Mouse (Mus musculus) kidney, postnatal 14 days (tissue): ENCODE results near the gene Strc.
A peak's percentile ranks its signal among the peaks of the same experiment; 100 is the strongest.
"Not testable (repeated sequence)": the region's sequence is repeated elsewhere in the genome, so short reads cannot be mapped to it uniquely, and the experiment has no call there.

ENCODE experiments used
- DNase-seq: peaks from one replicate; pipeline ENCODE4 v3.0.0; 2022; ENCODE audit warnings: mixed read lengths

Strc gene

DNA sequence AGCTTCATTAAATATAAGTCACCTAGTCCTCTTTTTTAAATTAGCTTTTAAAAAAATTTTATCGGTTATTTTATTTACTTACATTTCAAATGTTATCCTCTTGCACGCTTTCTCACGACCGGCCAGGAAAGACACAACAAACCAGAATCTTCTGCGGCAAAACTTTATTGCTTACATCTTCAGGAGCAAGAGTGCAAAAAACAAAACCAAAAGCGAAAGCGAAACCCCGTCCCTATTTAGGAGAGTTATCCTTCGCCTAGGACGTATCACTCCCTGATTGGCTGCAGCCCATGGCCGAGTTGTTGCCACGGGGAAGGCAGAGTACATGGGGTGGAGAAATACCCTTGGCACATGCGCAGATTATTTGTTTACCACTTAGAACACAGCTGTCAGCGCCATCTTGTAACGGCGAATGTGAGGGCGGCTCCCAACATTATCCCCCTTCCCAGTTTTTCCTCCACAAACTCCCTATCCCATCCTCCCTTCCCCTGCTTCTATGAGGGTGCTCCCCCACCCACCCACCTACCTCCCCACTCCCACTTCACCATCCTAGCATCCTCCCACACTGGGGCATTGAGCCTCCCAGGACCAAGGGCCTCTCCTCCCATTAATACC, at the start of gene Strc:
Strc (minus strand) TSS at position 208 of the 615 bp plus-strand sequence.
- DNase-seq = not testable (repeated sequence)

GRCm38 (mm10) chr2:121434854-121435253, 47.9 kb upstream of the Strc start:
- DNase-seq = no peak

GRCm38 (mm10) chr2:121425890-121426289, 38.9 kb upstream of the Strc start:
- no peak for DNase-seq

DNA sequence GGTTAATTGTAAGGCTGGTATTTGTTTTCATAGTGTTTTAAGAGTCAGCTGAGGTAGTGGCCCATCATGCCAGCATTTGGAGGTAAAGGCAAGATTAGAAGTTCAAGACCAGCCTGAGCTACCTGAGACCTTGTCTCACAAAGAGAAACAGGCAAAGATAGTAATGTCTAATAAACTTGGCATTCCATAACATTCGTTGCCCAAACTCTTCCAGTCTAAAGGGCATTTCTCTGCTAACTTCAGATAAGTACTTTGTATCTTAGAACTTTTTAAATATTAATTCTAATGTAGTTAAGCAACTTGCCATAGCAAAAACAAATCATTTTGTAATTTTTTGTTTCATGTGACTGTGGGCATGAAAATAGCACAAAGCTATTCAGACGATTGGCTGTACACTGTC, 36.2 kb upstream of the Strc start:
- DNase-seq = no peak

DNA sequence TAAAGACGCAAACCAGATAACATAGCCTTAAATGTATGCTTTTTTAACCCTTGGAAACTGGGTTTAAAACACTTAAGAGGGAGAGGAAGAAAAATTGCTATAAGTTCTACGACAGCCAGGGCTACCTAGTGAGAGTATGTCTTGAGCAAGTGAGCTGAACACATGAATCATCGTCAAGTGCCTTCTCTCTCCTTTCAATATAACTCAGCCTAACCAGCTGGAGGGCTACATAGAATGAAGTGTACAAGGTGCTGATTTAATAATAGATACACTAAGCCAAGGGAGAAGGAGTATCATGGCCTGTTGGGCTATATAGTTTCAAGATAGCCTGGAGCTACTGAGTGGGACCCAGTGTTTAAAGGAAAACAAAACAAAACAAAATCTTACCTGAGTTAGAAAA, 31.5 kb upstream of the Strc start:
- no peak for DNase-seq

DNA sequence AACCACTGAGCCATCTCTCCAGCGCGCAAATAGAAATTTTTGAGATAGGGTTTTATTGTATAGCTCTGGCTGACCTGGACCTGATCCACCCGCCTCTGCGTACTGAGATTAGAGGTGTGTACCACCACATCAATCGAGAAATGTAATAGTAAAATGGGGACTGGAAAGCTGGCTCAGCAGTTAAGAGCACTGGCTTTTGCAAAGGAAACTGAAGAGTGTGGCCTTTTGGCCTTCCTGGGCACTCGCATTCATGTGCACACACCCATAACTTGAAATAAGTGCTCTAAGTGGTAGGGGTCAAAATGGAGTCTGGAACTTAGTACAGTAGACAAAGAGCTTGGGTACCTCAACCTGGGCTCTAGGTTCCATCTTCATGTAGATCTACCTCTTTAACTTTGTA, 29.4 kb upstream of the Strc start:
- no peak for DNase-seq

DNA sequence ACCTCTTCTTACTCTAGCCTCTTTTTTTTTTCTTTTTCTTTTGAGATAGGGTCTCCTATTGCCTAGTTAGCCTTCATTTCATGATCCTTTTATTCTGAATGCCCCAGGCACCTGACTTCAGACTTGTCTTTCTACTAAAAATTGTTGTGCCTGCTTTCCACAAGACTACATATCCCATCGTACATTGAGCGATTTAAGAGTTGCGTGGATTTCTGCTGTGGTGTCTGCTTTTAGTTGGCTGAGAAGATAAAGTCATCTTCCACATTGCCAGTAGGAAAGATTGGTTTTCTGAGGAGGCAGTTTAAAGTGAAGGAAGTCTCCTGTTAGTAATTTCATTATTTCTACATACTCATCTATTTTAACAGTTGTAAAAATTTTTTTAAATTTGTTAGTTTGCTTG, 28.6 kb upstream of the Strc start:
- no peak for DNase-seq

DNA sequence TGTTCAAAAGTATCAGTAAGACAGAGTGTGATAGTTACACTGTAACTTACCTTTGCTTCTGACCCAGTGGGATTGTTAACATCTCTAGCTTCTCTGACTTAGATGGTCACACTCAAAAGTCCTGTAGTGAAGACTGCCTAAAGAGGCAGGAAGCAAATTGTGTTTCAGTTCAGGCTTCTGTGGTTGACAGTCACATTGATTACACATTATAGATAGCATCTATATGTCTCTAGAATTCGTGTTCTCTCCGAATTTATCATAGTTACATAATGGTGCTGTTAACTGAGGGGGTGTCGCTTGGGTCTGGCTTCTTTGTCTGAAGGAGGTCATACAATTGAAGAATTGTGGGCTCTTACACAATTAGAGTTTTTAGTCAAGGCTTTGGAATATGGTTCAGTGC, 28.1 kb upstream of the Strc start:
- DNase-seq = no peak

GRCm38 (mm10) chr2:121414139-121414685, 27.2 kb upstream of the Strc start:
- no peak for DNase-seq

DNA sequence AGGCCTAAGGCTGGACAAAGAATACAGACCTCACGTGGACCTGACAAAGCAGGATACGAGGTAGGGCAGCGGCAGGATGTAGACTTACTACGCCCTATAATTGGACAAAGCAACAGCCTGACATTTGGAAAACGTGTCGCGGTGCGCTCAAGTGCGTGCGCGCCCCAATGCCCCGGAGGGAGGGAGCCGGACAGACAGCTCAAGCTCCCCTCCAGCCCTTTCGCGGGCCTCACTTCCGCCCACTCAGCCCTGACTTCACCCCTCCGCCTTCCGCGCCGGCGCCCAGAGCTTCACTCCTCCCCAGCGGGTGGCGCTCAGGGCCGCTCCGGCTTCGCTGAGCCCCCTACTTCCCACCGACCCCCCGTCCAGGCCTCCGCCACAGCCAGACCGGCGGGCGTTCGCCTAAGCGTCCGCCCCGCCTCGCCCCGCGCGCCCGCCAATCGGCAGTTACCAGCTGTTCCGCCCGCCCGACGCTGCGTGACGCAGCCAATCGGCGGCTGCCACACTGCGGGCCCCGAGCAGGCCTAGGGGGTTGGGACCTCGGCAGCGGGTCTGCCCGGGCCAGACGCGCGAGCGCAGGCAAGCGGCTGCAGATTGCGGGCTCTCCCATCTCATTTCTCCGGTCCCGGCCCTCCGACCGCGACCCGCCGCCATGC, 26.5 kb upstream of the Strc start, which contains the start of the genes Pdia3 and Catsper2:
Pdia3 (plus strand) TSS at position 389 of the 656 bp plus-strand sequence.
Catsper2 (minus strand) TSS at position 406 of the 656 bp plus-strand sequence.
- peak; percentile 98 for DNase-seq

GRCm38 (mm10) chr2:121412843-121413386, 25.9 kb upstream of the Strc start:
- DNase-seq = no peak

- DNase-seq = peak; percentile 27
These were observed 21.2 kb upstream of the Strc start for GRCm38 (mm10) chr2:121408160-121408559.

DNA sequence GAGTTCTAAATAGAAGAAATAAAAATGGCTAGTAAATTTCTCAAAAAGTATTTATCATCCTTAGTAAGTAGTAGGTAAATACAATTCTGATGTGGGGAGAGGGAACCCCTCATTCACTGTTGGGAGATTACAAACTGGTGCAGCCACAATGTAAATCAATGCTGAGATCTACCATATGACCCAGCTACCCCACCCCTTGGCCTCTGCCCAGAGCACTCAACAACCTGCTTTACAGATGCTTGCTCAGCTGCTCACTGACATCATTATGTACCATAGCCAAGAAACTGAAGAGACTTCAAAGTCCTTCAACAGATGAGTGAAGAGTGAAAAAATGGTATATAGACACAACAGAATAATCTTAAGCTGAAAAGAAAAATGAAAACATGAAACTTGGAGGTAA, 16.3 kb upstream of the Strc start:
- peak; percentile 25 for DNase-seq

DNA sequence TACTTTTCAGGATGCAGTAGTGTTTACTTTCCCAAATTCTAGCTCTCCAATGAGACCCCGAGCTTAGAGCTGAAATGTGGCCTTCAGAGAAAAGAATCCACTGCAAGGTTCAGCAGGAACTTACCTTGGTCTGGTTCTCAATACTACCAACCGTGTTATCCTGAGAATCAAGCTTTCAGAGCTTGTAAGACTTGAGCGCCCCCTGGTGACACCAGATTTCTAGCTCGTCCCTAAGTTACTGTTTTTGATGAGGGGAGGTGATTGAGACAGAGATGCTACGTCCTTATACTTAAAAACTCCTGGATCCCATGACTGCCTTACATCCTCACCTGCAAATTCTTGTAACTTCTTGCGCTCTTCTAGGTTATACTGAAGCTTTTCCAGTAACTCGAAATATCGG, 9.7 kb upstream of the Strc start:
- DNase-seq = peak; percentile 79

DNA sequence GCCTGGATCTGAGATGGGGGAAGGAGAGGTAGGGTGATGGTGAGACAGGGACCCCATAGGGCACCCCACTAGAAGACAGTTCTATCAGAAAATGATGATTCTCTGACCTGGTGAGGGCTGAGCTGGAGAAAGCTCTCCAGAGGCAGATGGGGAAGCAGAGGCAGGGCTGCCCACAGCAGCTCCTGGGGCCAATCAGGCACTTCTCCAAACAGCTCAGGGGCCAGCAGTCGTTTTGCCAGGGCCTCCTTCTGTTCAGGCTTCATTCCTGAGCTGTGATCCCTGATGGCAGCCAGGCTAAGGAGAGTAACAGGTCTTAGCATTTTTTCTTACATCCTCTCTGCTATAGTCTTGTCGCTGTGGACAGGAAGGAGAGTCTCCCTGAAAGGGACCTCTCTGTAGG, 12.2 kb downstream of the Strc start:
- no peak for DNase-seq

- DNase-seq = no peak
These were observed 14.7 kb downstream of the Strc start for GRCm38 (mm10) chr2:121372266-121372665.

DNA sequence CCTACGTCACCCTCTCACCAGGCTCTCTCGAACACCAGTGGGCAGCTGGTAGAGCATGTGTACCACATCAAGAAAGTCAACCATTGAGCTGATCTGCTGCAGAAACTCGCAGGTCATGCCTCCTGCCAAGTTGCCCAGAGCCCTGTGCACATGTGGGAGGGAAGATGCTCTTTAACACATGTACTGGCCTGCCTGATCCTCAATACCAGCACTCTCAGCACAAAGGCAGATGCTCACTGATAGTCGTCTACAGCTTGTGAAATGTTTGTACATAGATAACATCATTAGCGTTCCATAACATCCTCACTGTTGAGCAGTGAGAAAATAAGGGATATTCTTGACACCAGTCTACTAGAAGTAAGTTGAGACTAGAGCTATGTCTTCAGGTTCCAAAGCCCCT, 16.0 kb downstream of the Strc start:
- DNase-seq = no peak

- no peak for DNase-seq
These were observed 18.1 kb downstream of the Strc start for GRCm38 (mm10) chr2:121368831-121369230.

DNA sequence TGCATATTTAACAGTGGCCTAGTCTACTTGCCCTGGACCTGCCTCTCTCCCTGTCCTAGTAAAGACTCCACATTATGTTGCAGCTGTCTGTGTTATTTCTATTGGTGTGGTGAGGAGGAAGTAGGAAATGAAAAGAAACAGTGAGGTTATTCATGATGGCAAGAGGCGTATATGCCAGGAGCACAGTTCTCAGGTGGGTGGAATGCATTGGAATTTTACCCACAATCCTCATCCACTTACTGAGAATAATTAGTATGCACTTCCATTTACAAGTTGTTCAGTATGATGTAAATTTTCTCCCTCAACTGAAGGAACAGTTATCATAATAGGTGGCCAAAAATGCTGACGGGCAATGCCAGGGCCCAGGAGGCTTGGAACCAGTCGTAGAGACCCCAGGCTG, 23.3 kb downstream of the Strc start:
- no peak for DNase-seq

DNA sequence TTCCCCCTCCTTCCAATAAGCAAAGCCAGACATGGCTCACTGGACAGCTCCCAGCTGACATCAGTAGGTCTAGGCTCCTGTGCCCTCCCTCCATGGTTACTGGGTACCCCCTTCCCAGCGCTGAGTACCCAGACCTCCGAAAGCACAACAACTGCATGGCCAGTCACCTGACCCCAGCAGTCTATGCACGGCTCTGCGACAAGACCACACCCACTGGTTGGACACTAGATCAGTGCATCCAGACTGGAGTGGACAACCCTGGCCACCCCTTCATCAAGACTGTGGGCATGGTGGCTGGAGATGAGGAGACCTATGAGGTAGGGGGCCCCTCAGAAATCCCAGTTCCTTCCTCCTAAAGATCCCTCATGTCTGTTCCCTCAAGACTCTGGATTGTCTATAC, 27.5 kb downstream of the Strc start:
- DNase-seq = no peak

- peak; percentile 84 for DNase-seq
These were observed 28.6 kb downstream of the Strc start for GRCm38 (mm10) chr2:121358381-121358780.

DNA sequence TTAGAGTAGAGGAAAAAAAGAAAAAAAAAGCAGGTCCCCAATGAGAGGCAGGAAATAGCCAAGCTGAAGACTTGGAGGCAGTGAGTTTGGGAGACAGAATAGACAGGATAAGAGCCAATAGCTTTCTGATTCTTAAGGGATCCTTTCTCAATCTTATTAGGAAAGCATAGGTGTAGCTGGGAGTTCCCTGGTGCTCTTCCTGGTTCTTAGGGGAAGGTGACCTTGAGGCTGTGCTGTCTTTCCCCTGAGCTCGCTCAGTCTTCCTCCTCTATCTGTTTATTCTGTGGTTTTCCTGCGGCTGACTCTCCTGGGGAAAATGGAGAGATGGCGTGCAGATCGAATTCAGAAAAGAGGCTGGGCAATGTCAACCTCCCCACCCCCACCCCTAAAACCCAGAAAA, 29.0 kb downstream of the Strc start:
- DNase-seq = no peak

- DNase-seq = peak; percentile 9
These were observed 29.5 kb downstream of the Strc start, which contains the start of gene Ckmt1 for GRCm38 (mm10) chr2:121357494-121357893. TSS of gene Ckmt1 (plus strand) at chr2:121357714.
